Mouse (Mus musculus) midbrain, embryonic 10.5 days (tissue): ENCODE measurements around the gene Plscr1. TPM values are rescaled to one million over a fixed set of nuclear protein-coding genes. Genes with fewer than 3 reads are reported as not detected.

Experiments used
- DNase-seq: peaks from one replicate; pipeline ENCODE4 v3.0.0-alpha.2; 2017; ENCODE audit warnings: low spot score
- H3K27ac ChIP-seq: fragments of 300-500 bp; sonication (generic); replicated peaks from 2 replicates; pipeline ENCODE4 v1.5.1; 2016; ENCODE audit warnings: mild to moderate bottlenecking
- H3K27me3 ChIP-seq: fragments of 300-500 bp; sonication (generic); 2 replicates; pipeline ENCODE4 v1.6.1; 2016; ENCODE audit warnings: low read depth, mild to moderate bottlenecking; ENCODE audit not compliant: poor library complexity, severe bottlenecking
- H3K36me3 ChIP-seq: fragments of 300-500 bp; sonication (generic); 2 replicates; pipeline ENCODE4 v1.6.1; 2016; ENCODE audit warnings: mild to moderate bottlenecking, moderate library complexity
- H3K4me1 ChIP-seq: fragments of 300-500 bp; sonication (generic); 2 replicates; pipeline ENCODE4 v1.6.1; 2016
- H3K4me3 ChIP-seq: fragments of 300-500 bp; sonication (generic); 2 replicates; pipeline ENCODE4 v1.5.1; 2016; ENCODE audit warnings: mild to moderate bottlenecking, moderate library complexity
- H3K9me3 ChIP-seq: fragments of 300-500 bp; sonication (generic); replicated peaks from 2 replicates; pipeline ENCODE4 v1.6.1; 2016; ENCODE audit warnings: mild to moderate bottlenecking
- WGBS: fragments of 180-500 bp; shearing (Covaris S2); methylation state at CpG from one replicate; pipeline ENCODE4 v1.1.7; 2016; 5-methylcytosine and 5-hydroxymethylcytosine counted together
- microRNA-seq: library from miRNA; unstranded; fragments of <30 nt; microRNA quantifications from one replicate; pipeline ENCODE4, GENCODE M21; 2017
- polyA plus RNA-seq: library from polyadenylated mRNA; unstranded; fragments of >200 nt; fragmentation: Nextera tagmentation; extraction: Ambion mirVana; gene quantifications from 2 replicates; pipeline ENCODE4 v1.2.1, GENCODE M21; 2016

Plscr1 gene
- polyA plus RNA-seq, 1 experiment from 2014 or later, result 32.9 TPM

GRCm38 (mm10) chr9:92292922-92293321 is 43.4 kb downstream of the Plscr1 start:
- Histone ChIP-seq H3K4me3 (no peak overlapping the region), H3K36me3 (no peaks in the 10 kb centered on the region), H3K4me1 (no peaks in the 10 kb centered on the region), H3K9me3 (no peaks in the 10 kb centered on the region), H3K27me3 (no peaks in the 10 kb centered on the region), H3K27ac (no peak overlapping the region)
- no peak for DNase-seq
- WGBS, result 71% methylated on average over 3 of the region's 3 CpGs

DNA sequence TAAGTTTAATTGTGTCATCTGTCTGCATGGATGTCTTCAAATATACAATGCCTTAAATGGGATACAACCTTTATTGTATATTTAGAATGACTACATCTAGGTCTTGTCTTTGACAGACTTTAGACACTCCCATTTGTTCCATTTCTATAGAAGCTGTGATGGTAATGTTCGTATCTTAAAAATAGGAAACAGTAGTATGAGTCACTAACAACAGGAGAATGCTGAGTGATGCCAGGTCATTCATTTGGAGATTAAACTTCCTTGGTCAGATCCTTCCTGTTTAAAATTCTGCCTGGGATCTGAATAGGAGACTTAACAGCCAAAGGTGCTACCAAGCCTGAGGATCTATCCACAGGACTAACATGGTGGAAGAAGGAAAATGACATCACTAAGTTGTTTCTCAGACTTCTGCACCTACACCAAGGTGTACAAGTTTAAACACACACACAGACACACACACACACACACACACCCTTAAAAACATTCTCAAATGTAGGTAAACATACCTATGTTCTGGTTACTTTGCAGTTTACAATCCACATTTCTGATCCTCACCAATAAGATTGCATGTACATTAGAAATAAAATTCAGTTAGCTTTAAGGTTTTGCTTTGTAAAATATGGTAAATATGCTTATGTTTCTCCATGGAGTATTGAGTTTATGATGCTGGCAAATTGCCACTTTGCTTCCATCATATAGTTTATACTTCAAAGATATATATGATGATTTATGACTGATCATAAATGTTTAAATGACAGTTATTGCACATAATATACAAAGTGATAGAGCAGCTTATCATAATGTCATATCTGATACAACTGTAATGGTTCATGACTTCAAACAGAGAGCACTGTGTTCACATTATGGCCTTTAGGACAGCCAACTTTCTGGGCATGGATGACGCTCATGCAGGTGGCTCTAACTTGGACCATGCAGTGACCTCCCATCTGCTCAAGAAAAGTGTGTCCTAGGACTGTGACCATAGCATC is 44.3 kb downstream of the Plscr1 start:
- Histone ChIP-seq H3K9me3 (no peaks in the 10 kb centered on the region), H3K27ac (no peak overlapping the region), H3K4me3 (no peak overlapping the region), H3K36me3 (no peaks in the 10 kb centered on the region), H3K27me3 (no peaks in the 10 kb centered on the region), H3K4me1 (no peaks in the 10 kb centered on the region)
- no peak for DNase-seq
- WGBS, result 94% methylated on average over 2 of the region's 2 CpGs

DNA sequence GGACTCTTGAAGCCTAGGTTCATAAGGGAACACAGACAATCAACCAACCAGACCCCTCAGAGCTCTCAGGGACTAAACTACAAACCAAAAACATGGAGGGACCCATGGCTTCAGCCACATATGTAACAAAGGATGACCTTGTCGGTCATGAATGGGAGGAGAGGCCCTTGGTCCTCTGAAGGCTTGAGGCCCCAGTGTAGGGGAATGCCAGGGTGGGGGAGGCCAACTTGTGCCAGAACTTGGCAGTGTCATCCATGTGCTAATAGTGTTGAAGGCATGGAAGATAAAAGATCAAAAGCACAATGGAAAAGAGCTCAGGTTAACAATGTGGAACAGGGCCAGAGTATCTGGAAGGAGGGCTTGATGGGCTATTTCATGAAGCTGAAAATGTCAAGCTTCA is 48.7 kb downstream of the Plscr1 start:
- Histone ChIP-seq H3K27me3 (no peaks in the 10 kb centered on the region), H3K9me3 (no peaks in the 10 kb centered on the region), H3K36me3 (no peaks in the 10 kb centered on the region), H3K27ac (no peak overlapping the region), H3K4me1 (no peaks in the 10 kb centered on the region), H3K4me3 (no peak overlapping the region)
- 85% methylated on average over 1 of the region's 1 CpGs for WGBS
- DNase-seq, result no peak

GRCm38 (mm10) chr9:92301213-92301612 is 51.7 kb downstream of the Plscr1 start:
- H3K27ac ChIP-seq, result no peak overlapping the region
- no peak for DNase-seq
- H3K4me3 ChIP-seq, result no peak overlapping the region
- 74% methylated on average over 3 of the region's 3 CpGs for WGBS
- H3K9me3 ChIP-seq, result no peaks in the 10 kb centered on the region
- H3K36me3 ChIP-seq, result no peaks in the 10 kb centered on the region
- no peaks in the 10 kb centered on the region for H3K27me3 ChIP-seq
- H3K4me1 ChIP-seq, result no peaks in the 10 kb centered on the region

- WGBS, result 82% methylated on average over 8 of the region's 8 CpGs
Observed at GRCm38 (mm10) chr9:92305075-92305474, 55.5 kb downstream of the Plscr1 start.

DNA sequence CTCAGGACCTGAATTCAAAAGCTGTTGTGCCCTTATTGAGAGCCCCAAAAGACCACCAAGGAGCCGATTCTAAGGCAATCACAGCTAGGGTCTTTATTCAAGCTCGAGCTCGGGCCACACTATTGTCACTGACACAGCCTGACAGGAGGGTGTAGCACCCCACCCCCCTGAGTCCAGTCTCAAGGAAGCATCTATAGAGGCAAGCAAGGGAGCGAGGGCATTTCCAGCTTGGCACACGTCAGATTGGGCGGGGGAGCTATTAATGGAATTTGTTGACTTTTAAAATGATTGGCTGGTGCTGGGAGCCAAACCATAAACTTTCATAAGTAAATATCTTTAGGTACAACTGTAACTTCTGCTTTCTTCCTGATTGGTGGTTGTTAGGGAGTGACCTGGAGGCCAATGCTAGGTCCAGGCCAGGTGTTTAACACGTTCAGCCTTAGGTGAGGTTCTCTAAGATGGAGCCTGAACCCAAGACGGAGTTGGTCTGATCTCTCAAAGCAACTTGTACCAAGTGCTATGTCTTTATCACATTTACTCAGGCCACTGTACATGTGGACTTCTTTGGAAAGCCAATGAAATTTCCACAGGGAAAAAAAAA is 56.2 kb downstream of the Plscr1 start:
- Histone ChIP-seq H3K4me3 (no peak overlapping the region), H3K27ac (no peak overlapping the region), H3K9me3 (no peaks in the 10 kb centered on the region), H3K4me1 (no peaks in the 10 kb centered on the region), H3K36me3 (no peaks in the 10 kb centered on the region), H3K27me3 (no peaks in the 10 kb centered on the region)
- DNase-seq, result no peak
- 75% methylated on average over 8 of the region's 8 CpGs for WGBS

More at GRCm38 (mm10) chr9:92305075-92305474, 55.5 kb downstream of the Plscr1 start:
- H3K27ac ChIP-seq, result no peak overlapping the region
- H3K4me1 ChIP-seq, result no peaks in the 10 kb centered on the region
- no peak overlapping the region for H3K4me3 ChIP-seq
- DNase-seq, result no peak
- H3K36me3 ChIP-seq, result no peaks in the 10 kb centered on the region
- H3K27me3 ChIP-seq, result no peaks in the 10 kb centered on the region
- no peaks in the 10 kb centered on the region for H3K9me3 ChIP-seq

DNA sequence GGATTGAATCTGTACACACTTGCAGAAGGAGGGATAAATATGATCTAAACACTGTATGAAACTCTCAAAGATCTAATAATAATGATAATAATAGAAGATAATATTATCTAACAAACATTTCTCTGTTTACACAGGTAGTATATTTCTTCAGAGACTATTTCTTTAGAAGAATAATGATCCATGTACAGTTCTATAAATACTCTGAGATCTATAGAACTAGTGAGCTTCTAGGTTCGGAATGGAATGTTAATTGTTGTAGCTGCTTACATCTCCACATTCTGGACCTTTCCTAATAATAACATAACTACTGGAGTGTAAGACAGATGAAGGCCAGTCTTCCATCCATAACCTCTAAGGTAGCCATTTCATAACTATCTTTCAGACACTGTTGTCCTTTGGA is 59.5 kb downstream of the Plscr1 start, which contains the start of gene 1700057G04Rik:
1700057G04Rik (plus strand) TSS at position 301 of the 400 bp plus-strand sequence.
- WGBS, result 90% methylated on average over 1 of the region's 1 CpGs
- DNase-seq, result no peak
- Histone ChIP-seq H3K9me3 (no peaks in the 10 kb centered on the region), H3K4me1 (no peaks in the 10 kb centered on the region), H3K27ac (no peak within 1 kb of the TSS), H3K27me3 (no peaks in the 10 kb centered on the region), H3K36me3 (no peaks in the 10 kb centered on the region), H3K4me3 (no peak within 1 kb of the TSS)

- Histone ChIP-seq H3K9me3 (no peaks in the 10 kb centered on the region), H3K27ac (no peak overlapping the region), H3K4me1 (no peaks in the 10 kb centered on the region), H3K36me3 (no peaks in the 10 kb centered on the region), H3K27me3 (no peaks in the 10 kb centered on the region), H3K4me3 (no peak overlapping the region)
- WGBS, result 92% methylated on average over 3 of the region's 3 CpGs
- no peak for DNase-seq
Observed at GRCm38 (mm10) chr9:92316791-92317190, 67.2 kb downstream of the Plscr1 start.

Small RNAs within 50 kb of the gene (microRNA-seq; reads per million reads assigned to microRNA genes)
- gene Mir6386, result not detected

Other genes starting within 250 kb of the Plscr1 start
- not detected in 2 replicates for gene Plscr5, start 56.8 kb upstream of the Plscr1 start, polyA plus RNA-seq
- 0.22 and 0.57 TPM in 2 replicates for gene Plscr2, start 25.9 kb downstream of the Plscr1 start, polyA plus RNA-seq
- not detected in 2 replicates for gene 1700057G04Rik, start 59.6 kb downstream of the Plscr1 start, polyA plus RNA-seq
- 1.2 and 1.5 TPM in 2 replicates for gene Plscr4, start 207.6 kb downstream of the Plscr1 start, polyA plus RNA-seq